Mouse (Mus musculus): Measurements from ENCODE around the gene Olfr1090.

DNA sequence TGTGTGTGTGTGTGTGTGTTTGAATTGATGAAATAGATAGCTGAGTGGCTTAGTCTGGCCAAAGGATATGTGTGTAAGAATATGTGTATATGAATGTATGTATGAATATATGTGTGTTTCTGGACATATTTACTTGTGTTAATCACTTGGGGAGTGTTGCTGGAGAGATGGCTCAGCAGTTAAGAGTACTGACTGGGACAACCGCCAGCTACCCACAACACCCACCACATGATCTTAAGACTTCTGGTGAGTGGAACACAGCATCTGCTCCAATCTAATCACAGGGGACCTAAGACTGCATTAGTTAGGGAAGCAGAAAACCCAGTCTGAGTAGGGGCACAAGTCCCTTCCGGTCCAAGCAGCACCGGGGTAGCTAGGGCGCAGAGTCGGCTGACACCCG lies 2.3 kb upstream of the Olfr1090 start:
- TF ChIP-seq CTCF (IDR thresholded peaks at IDR 0.05; ENCODE audit: low read depth, low read length) (no peak), POLR2A (IDR thresholded peaks at IDR 0.05; ENCODE audit: insufficient read depth, low read length) (no peak)
